Mouse (Mus musculus) cerebellum, postnatal 36 days (tissue): ENCODE measurements around the gene Ffar3.
"Not testable (repeated sequence)": the region's sequence is repeated elsewhere in the genome, so short reads cannot be mapped to it uniquely, and the experiment has no call there.

Source experiments
- DNase-seq, 2 experiments: peaks; one replicate each; pipeline ENCODE4 v3.0.0; 2021 to 2022; ENCODE audit warnings: mixed read lengths in 2 of 2

The Ffar3 gene

GRCm38 (mm10) chr7:30842092-30842491 is 13.9 kb downstream of the Ffar3 start:
- no peak for DNase-seq

GRCm38 (mm10) chr7:30841379-30841778 is 14.6 kb downstream of the Ffar3 start:
- no peak for DNase-seq

GRCm38 (mm10) chr7:30840306-30840705 is 15.7 kb downstream of the Ffar3 start:
- DNase-seq = no peak

GRCm38 (mm10) chr7:30837277-30837676 is 18.7 kb downstream of the Ffar3 start:
- no peak for DNase-seq

- not testable (repeated sequence) for DNase-seq
Observed at GRCm38 (mm10) chr7:30832684-30833083, 23.3 kb downstream of the Ffar3 start.

GRCm38 (mm10) chr7:30832261-30832660 is 23.7 kb downstream of the Ffar3 start:
- DNase-seq = no peak

- DNase-seq = no peak
Observed at GRCm38 (mm10) chr7:30829428-30829827, 26.6 kb downstream of the Ffar3 start.

- not testable (repeated sequence) for DNase-seq
Observed at GRCm38 (mm10) chr7:30828871-30829270, 27.1 kb downstream of the Ffar3 start.

- DNase-seq = no peak
Observed at GRCm38 (mm10) chr7:30826660-30827059, 29.3 kb downstream of the Ffar3 start.

- DNase-seq = no peak
Observed at GRCm38 (mm10) chr7:30824306-30824705, 31.7 kb downstream of the Ffar3 start.

GRCm38 (mm10) chr7:30823675-30824074 is 32.3 kb downstream of the Ffar3 start, which contains the start of gene Ffar2:
Gene Ffar2, minus strand, starts transcription at chr7:30823775.
- DNase-seq = no peak

- DNase-seq = no peak
Observed at GRCm38 (mm10) chr7:30821532-30821931, 34.4 kb downstream of the Ffar3 start.

- no peak for DNase-seq
Observed at GRCm38 (mm10) chr7:30820854-30821445, 35.0 kb downstream of the Ffar3 start.

- no peak for DNase-seq
Observed at GRCm38 (mm10) chr7:30820131-30820530, 35.8 kb downstream of the Ffar3 start.

- DNase-seq = no peak
Observed at GRCm38 (mm10) chr7:30812291-30812807, 43.6 kb downstream of the Ffar3 start.

- no peak for DNase-seq
Observed at GRCm38 (mm10) chr7:30811757-30812290, 44.2 kb downstream of the Ffar3 start.

- no peak for DNase-seq
Observed at GRCm38 (mm10) chr7:30810319-30810718, 45.7 kb downstream of the Ffar3 start.

- DNase-seq = no peak
Observed at GRCm38 (mm10) chr7:30805924-30806323, 50.1 kb downstream of the Ffar3 start.
